Mouse (Mus musculus) kidney, postnatal 25 days (tissue): ENCODE measurements at regions not wholly inside any gene's neighbourhood (a gene's known extent, or its start where the extent isn't known, plus 50 kb on each side); places are given as distances from the start of the nearest gene placed in this dataset.

Experiments used
- DNase-seq, 2 experiments: peaks; one replicate each; pipeline ENCODE4 v3.0.0; 2021; ENCODE audit warnings: mixed read lengths in 2 of 2

DNA sequence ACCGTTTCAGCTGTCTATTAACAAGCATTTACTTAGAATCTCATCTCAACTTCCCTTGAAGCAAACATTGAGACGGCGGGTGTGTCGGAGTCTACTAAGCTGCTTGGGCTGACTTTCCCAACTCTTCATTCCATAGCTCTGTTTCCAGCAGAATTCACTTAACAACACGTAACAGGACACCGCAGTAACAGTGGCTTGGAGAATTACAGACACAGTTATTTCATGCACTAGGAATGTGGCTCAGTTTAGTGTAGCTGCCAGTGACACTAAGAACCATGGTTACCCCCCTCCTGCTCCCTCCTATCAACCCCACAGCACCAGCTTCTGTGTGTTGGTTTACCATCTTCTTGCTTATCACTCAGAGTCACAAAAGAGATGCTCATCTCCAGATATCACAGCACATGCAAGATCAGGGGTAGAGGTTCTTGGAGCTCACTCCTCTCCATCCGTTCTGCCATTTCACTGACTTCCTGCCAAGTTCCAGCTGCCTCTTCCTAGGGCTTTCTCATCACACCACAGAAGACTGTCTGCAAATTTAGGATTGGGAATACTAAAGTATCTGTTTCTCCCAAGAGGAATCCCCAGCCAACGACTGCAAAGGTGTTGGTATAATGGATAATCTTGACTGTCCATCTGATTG lies 90.7 kb downstream of the Banf2 start:
- DNase-seq, result no peak

DNA sequence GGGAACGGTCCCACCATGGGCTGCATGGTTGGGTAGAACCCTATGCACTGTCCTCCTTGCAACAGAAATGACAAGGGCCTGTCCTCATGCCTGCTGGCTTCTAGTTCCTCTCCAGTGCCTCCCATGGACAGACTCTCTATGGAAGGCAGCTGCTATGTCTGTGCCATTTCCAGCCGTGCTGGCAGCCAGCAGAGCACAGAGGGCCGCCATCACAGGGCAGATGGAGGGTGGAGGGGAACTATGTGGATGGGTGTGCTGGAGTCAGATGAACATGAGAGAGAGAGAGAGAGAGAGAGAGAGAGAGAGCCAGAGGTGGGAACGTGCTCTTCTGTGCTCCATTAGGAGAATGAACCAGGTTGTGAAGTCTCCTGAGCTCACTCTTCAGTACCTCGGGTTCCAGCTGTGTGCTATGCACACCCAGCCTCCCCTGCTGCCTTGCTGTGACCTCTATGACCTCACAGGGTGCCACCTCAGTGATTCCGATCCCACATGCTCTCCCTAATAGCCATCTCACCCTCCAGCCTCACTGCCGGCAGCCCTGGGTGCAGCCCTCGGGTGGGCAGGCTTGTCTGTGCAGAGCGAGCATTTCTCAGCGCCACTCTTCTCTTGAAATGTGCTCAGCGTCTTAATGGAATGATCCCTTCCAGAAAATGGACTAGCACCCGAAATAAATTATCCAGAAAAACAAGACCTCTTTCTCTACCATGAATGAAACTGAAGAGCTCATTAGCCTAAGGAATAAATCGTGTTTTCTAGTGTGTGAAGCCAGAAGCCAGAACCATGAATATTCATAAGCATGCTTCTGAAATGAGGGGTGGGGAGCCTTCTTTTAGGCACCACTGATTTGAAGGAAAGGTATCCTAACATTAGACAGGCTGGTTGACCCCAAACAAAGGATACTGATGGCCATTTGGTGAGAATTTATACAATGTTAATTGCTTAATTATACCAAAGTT lies 94.5 kb downstream of the Banf2 start:
- no peak for DNase-seq

GRCm38 (mm10) chr2:144128038-144128402 lies 95.2 kb downstream of the Banf2 start:
- DNase-seq, result peak; percentile 63 to 76

DNA sequence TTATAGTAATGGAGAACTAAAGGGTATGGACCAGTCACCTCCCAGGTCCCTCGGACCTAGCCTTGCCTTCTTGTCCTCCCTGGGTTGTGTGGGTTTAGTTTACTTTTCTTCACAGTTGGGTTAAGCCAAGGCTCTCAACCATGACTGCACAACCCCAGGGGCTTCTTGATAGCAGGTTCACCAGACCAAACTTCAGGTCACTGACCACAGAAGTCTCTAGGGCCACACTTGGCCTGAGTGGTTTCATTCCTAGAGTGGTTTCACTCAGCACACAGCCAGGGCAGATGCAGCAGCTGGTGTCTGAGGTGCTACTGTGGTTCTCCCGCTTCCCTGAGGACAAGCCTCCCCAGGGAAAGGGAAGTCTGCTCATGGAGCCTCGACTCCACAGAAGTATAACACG lies 95.7 kb downstream of the Banf2 start:
- DNase-seq, result peak; percentile 43 to 74

DNA sequence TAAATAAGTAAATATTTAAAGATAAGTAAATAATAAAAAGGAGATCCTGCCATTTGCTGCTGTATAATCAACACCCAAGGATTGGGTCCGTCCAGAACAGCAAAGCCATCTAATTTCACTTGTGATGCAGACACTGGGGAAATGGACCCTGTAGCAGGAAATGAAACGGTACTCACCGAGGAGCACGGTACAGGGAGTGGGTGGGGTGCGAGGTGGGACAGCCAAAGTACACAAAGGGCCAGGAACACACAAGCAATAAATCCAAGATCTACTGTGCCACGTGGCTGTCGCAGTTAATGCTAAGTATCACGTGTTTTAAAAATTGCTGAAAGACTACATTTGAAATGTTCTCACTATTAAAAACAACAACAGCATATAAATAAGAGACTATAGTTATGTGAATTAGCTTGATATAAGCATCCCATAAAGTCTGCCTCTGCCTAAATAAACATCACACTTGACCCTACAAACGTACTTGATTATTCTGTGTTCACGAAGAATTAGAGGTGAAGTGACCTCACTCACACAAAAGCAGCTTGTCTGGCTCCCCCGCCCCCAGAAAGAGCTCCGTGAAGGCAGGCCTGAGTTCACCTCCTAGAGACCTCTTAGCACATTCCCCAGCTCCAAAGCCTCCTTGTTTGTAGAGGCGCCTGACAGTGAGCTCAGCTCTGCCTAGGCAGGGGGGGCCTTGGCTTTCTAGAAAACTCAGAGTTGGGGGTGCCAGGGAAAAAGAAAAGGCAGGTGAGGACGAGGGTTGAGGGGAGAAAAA lies 101.1 kb downstream of the Banf2 start:
- DNase-seq, result peak in 1 of 2 experiments; percentile 47

- no peak for DNase-seq
These were observed 101.7 kb downstream of the Banf2 start for GRCm38 (mm10) chr2:144134575-144134958.

- DNase-seq, result no peak
These were observed 102.7 kb downstream of the Banf2 start for GRCm38 (mm10) chr2:144135586-144135985.

DNA sequence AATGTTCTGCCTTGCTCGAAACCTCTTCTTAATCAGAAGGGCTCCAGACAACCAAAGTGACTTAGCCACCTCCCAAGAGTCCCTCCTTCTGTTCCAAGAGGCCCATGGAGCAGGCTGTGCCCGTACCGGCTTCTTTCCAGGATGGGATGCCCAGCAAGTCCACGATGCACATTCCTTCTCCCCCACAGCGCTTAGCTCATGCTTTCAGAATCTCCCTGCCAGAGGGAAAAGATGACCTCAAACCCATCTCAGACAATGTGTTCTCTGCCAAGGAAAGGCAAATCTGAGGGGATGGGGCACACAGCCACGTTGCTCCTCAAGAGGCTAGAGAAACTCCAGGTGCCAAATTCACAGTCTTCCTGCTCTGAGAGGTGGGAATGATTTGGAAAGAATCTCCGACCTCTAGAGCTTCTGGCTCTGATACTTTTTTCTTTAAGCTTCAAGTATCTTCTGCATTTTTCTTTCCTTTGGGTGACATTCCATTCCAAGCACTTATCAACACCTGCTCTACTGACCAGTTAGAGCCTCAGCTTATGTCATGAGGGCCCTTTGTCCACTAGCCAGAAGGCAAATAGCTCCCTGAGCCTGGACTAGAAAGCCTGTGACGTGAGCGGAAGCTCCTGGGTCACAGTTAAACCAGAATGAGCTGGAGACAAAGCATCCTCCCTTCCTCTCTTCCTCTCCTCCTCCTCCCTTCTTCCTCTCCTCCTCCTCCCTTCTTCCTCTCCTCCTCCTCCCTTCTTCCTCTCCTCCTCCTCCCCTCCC lies 110.9 kb downstream of the Banf2 start:
- no peak for DNase-seq

GRCm38 (mm10) chr2:144144486-144145136 lies 111.8 kb downstream of the Banf2 start:
- DNase-seq, result no peak

GRCm38 (mm10) chr2:144156456-144157211 lies 113.8 kb upstream of the Mgme1 start:
- no peak for DNase-seq

DNA sequence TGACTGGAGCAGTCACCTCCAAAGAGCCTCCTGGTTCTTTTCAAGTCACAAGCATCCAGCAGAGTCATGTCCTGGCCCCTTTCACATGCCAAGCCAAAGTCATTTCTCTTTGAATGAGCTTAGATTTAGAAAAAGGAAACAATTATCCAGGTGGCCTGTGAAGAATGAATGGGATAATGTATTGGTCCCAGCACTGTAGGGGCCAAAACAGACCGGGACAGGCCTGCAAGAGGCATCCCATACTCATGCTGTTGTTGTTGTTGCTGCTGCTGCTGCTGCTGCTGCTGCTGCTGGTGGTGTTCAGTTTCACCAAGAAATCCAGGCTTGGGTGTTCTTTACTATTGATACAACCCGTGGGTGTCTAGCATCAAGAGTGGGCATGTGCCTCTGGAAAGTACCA lies 113.1 kb upstream of the Mgme1 start:
- no peak for DNase-seq

- no peak for DNase-seq
These were observed 112.2 kb upstream of the Mgme1 start for GRCm38 (mm10) chr2:144158256-144158655.

- DNase-seq, result peak; percentile 70 to 83
These were observed 110.6 kb upstream of the Mgme1 start for GRCm38 (mm10) chr2:144159854-144160331.

GRCm38 (mm10) chr2:144160434-144160833 lies 110.0 kb upstream of the Mgme1 start:
- DNase-seq, result no peak

GRCm38 (mm10) chr2:144161852-144162251 lies 108.6 kb upstream of the Mgme1 start:
- no peak for DNase-seq

- peak; percentile 41 to 50 for DNase-seq
These were observed 106.4 kb upstream of the Mgme1 start for GRCm38 (mm10) chr2:144164102-144164501.

- peak; percentile 78 to 87 for DNase-seq
These were observed 105.3 kb upstream of the Mgme1 start for GRCm38 (mm10) chr2:144164986-144165821.

GRCm38 (mm10) chr2:144166102-144166750 lies 104.2 kb upstream of the Mgme1 start:
- no peak for DNase-seq

- DNase-seq, result no peak
These were observed 100.8 kb upstream of the Mgme1 start for GRCm38 (mm10) chr2:144169576-144170178.
